Mouse (Mus musculus): ENCODE data around the gene Vapa. TPM values are rescaled to one million over a fixed set of nuclear protein-coding genes. Genes with fewer than 3 reads are reported as not detected.

The Vapa gene
- polyA plus RNA-seq, 1 experiment from 2014 or later = 204 TPM

GRCm38 (mm10) chr17:65594687-65595086 lies 18.7 kb downstream of the Vapa start:
- Histone ChIP-seq H3K27ac (no peak overlapping the region), H3K4me3 (replicated peaks) (no peak overlapping the region), H3K9ac (no peak overlapping the region), H3K36me3 (peaks cover 7% of the 10 kb centered on the region; the same call in 1 of the 2 replicates), H3K4me2 (no peak overlapping the region), H3K27me3 (replicated peaks) (no peaks in the 10 kb centered on the region), H3K4me1 (peaks cover 8% of the 10 kb centered on the region; the same call in 1 of the 2 replicates), H3K9me3 (no peaks in the 10 kb centered on the region)
- 89% methylated on average over 8 of the region's 8 CpGs for WGBS
- ATAC-seq (ENCODE audit: insufficient read depth, low FRiP score, low read depth) = no peak

GRCm38 (mm10) chr17:65586892-65587291 lies 26.5 kb downstream of the Vapa start:
- Histone ChIP-seq H3K4me1 (no peaks in the 10 kb centered on the region), H3K4me3 (replicated peaks) (no peak overlapping the region), H3K27ac (no peak overlapping the region), H3K9me3 (no peaks in the 10 kb centered on the region), H3K9ac (no peak overlapping the region), H3K27me3 (replicated peaks) (no peaks in the 10 kb centered on the region), H3K36me3 (0 out of 2 replicates have a peak, but pooled peaks cover 8% of the 10 kb centered on the region), H3K4me2 (no peak overlapping the region)
- no peak for ATAC-seq (ENCODE audit: insufficient read depth, low FRiP score, low read depth)
- 84% methylated on average over 3 of the region's 3 CpGs for WGBS

- 83% methylated on average over 5 of the region's 5 CpGs for WGBS
- Histone ChIP-seq H3K27me3 (replicated peaks) (no peaks in the 10 kb centered on the region), H3K4me1 (no peaks in the 10 kb centered on the region), H3K4me2 (no peak overlapping the region), H3K36me3 (peaks cover 21% of the 10 kb centered on the region; the same call in 1 of the 2 replicates), H3K9me3 (no peaks in the 10 kb centered on the region), H3K9ac (no peak overlapping the region), H3K27ac (no peak overlapping the region), H3K4me3 (replicated peaks) (no peak overlapping the region)
- ATAC-seq (ENCODE audit: insufficient read depth, low FRiP score, low read depth) = no peak
Observed at GRCm38 (mm10) chr17:65581440-65581839, 31.9 kb downstream of the Vapa start.

GRCm38 (mm10) chr17:65579766-65580165 lies 33.6 kb downstream of the Vapa start:
- no peaks in the 10 kb centered on the region for H3K27me3 ChIP-seq (replicated peaks)
- no peak for ATAC-seq (ENCODE audit: insufficient read depth, low FRiP score, low read depth)
- H3K4me2 ChIP-seq = no peak overlapping the region
- H3K4me3 ChIP-seq (replicated peaks) = no peak overlapping the region
- no peaks in the 10 kb centered on the region for H3K4me1 ChIP-seq
- H3K27ac ChIP-seq = no peak overlapping the region
- WGBS = 93% methylated on average over 7 of the region's 7 CpGs
- peaks cover 21% of the 10 kb centered on the region; the same call in 1 of the 2 replicates for H3K36me3 ChIP-seq
- H3K9me3 ChIP-seq = no peaks in the 10 kb centered on the region
- no peak overlapping the region for H3K9ac ChIP-seq

GRCm38 (mm10) chr17:65575339-65575738 lies 38.0 kb downstream of the Vapa start:
- Histone ChIP-seq H3K4me3 (replicated peaks) (no peak overlapping the region), H3K4me2 (no peak overlapping the region), H3K9me3 (no peaks in the 10 kb centered on the region), H3K4me1 (no peaks in the 10 kb centered on the region), H3K27me3 (replicated peaks) (no peaks in the 10 kb centered on the region), H3K9ac (no peak overlapping the region), H3K36me3 (peaks cover 10% of the 10 kb centered on the region; the same call in 1 of the 2 replicates), H3K27ac (no peak overlapping the region)
- 71% methylated on average over 1 of the region's 1 CpGs for WGBS
- ATAC-seq (ENCODE audit: insufficient read depth, low FRiP score, low read depth) = no peak

- H3K9me3 ChIP-seq = no peaks in the 10 kb centered on the region
- 79% methylated on average over 8 of the region's 8 CpGs for WGBS
- no peaks in the 10 kb centered on the region for H3K4me1 ChIP-seq
- ATAC-seq (ENCODE audit: insufficient read depth, low FRiP score, low read depth) = no peak
- no peak overlapping the region for H3K27ac ChIP-seq
- H3K27me3 ChIP-seq (replicated peaks) = no peaks in the 10 kb centered on the region
- H3K36me3 ChIP-seq = peaks cover 8% of the 10 kb centered on the region; the same call in 1 of the 2 replicates
- no peak overlapping the region for H3K4me2 ChIP-seq
- H3K4me3 ChIP-seq (replicated peaks) = no peak overlapping the region
- H3K9ac ChIP-seq = no peak overlapping the region
Observed at GRCm38 (mm10) chr17:65574850-65575249, 38.5 kb downstream of the Vapa start.

GRCm38 (mm10) chr17:65571866-65572265 lies 41.5 kb downstream of the Vapa start:
- H3K27me3 ChIP-seq (replicated peaks) = no peaks in the 10 kb centered on the region
- H3K27ac ChIP-seq = no peak overlapping the region
- no peak overlapping the region for H3K4me2 ChIP-seq
- H3K9ac ChIP-seq = no peak overlapping the region
- no peak overlapping the region for H3K4me3 ChIP-seq (replicated peaks)
- 81% methylated on average over 9 of the region's 9 CpGs for WGBS
- ATAC-seq (ENCODE audit: insufficient read depth, low FRiP score, low read depth) = no peak
- no peaks in the 10 kb centered on the region for H3K4me1 ChIP-seq
- H3K9me3 ChIP-seq = no peaks in the 10 kb centered on the region
- H3K36me3 ChIP-seq = no peaks in the 10 kb centered on the region

GRCm38 (mm10) chr17:65571466-65571865 lies 41.9 kb downstream of the Vapa start:
- no peak overlapping the region for H3K4me2 ChIP-seq
- H3K36me3 ChIP-seq = no peaks in the 10 kb centered on the region
- no peaks in the 10 kb centered on the region for H3K9me3 ChIP-seq
- no peak overlapping the region for H3K27ac ChIP-seq
- H3K9ac ChIP-seq = no peak overlapping the region
- ATAC-seq (ENCODE audit: insufficient read depth, low FRiP score, low read depth) = no peak
- H3K4me1 ChIP-seq = no peaks in the 10 kb centered on the region
- 77% methylated on average over 8 of the region's 8 CpGs for WGBS
- no peak overlapping the region for H3K4me3 ChIP-seq (replicated peaks)
- no peaks in the 10 kb centered on the region for H3K27me3 ChIP-seq (replicated peaks)

- no peak overlapping the region for H3K9ac ChIP-seq
- H3K27me3 ChIP-seq (replicated peaks) = no peaks in the 10 kb centered on the region
- no peak overlapping the region for H3K27ac ChIP-seq
- H3K4me1 ChIP-seq = no peaks in the 10 kb centered on the region
- 73% methylated on average over 5 of the region's 5 CpGs for WGBS
- no peak for ATAC-seq (ENCODE audit: insufficient read depth, low FRiP score, low read depth)
- H3K4me3 ChIP-seq (replicated peaks) = no peak overlapping the region
- H3K9me3 ChIP-seq = no peaks in the 10 kb centered on the region
- no peaks in the 10 kb centered on the region for H3K36me3 ChIP-seq
- H3K4me2 ChIP-seq = no peak overlapping the region
Observed at GRCm38 (mm10) chr17:65564189-65564588, 49.2 kb downstream of the Vapa start.

GRCm38 (mm10) chr17:65563345-65563744 lies 50.0 kb downstream of the Vapa start:
- Histone ChIP-seq H3K4me1 (no peaks in the 10 kb centered on the region), H3K27ac (no peak overlapping the region), H3K36me3 (no peaks in the 10 kb centered on the region), H3K9ac (no peak overlapping the region), H3K4me2 (no peak overlapping the region), H3K4me3 (replicated peaks) (no peak overlapping the region), H3K27me3 (replicated peaks) (no peaks in the 10 kb centered on the region), H3K9me3 (no peaks in the 10 kb centered on the region)
- ATAC-seq (ENCODE audit: insufficient read depth, low FRiP score, low read depth) = no peak
- WGBS = 51% methylated on average over 6 of the region's 6 CpGs

- Histone ChIP-seq H3K9me3 (no peaks in the 10 kb centered on the region), H3K4me1 (no peaks in the 10 kb centered on the region), H3K9ac (no peak overlapping the region), H3K4me2 (no peak overlapping the region), H3K4me3 (replicated peaks) (no peak overlapping the region), H3K27me3 (replicated peaks) (no peaks in the 10 kb centered on the region), H3K36me3 (no peaks in the 10 kb centered on the region), H3K27ac (no peak overlapping the region)
- WGBS = under 1% methylated on average over 5 of the region's 5 CpGs
- ATAC-seq (ENCODE audit: insufficient read depth, low FRiP score, low read depth) = peak; percentile 32; the same call in 1 of the 2 replicates
Observed at GRCm38 (mm10) chr17:65562761-65563160, 50.6 kb downstream of the Vapa start.

- 43% methylated on average over 6 of the region's 6 CpGs for WGBS
- Histone ChIP-seq H3K4me3 (replicated peaks) (no peak overlapping the region), H3K4me1 (no peaks in the 10 kb centered on the region), H3K9ac (no peak overlapping the region), H3K27ac (no peak overlapping the region), H3K9me3 (no peaks in the 10 kb centered on the region), H3K36me3 (no peaks in the 10 kb centered on the region), H3K4me2 (no peak overlapping the region), H3K27me3 (replicated peaks) (no peaks in the 10 kb centered on the region)
- ATAC-seq (ENCODE audit: insufficient read depth, low FRiP score, low read depth) = no peak
Observed at GRCm38 (mm10) chr17:65561361-65562015, 51.9 kb downstream of the Vapa start.

- no peak overlapping the region for H3K4me2 ChIP-seq
- H3K9ac ChIP-seq = no peak overlapping the region
- no peak overlapping the region for H3K27ac ChIP-seq
- H3K4me1 ChIP-seq = no peaks in the 10 kb centered on the region
- H3K27me3 ChIP-seq (replicated peaks) = no peaks in the 10 kb centered on the region
- 45% methylated on average over 5 of the region's 5 CpGs for WGBS
- ATAC-seq (ENCODE audit: insufficient read depth, low FRiP score, low read depth) = no peak
- H3K9me3 ChIP-seq = no peaks in the 10 kb centered on the region
- H3K4me3 ChIP-seq (replicated peaks) = no peak overlapping the region
- H3K36me3 ChIP-seq = no peaks in the 10 kb centered on the region
Observed at GRCm38 (mm10) chr17:65559273-65559672, 54.1 kb downstream of the Vapa start.
